Mouse (Mus musculus): ENCODE measurements around the gene Pnpla3. TPM values are rescaled to one million over a fixed set of nuclear protein-coding genes. Genes with fewer than 3 reads are reported as not detected.

Pnpla3 gene
- polyA plus RNA-seq, 1 experiment from 2014 or later = 0.26 TPM

DNA sequence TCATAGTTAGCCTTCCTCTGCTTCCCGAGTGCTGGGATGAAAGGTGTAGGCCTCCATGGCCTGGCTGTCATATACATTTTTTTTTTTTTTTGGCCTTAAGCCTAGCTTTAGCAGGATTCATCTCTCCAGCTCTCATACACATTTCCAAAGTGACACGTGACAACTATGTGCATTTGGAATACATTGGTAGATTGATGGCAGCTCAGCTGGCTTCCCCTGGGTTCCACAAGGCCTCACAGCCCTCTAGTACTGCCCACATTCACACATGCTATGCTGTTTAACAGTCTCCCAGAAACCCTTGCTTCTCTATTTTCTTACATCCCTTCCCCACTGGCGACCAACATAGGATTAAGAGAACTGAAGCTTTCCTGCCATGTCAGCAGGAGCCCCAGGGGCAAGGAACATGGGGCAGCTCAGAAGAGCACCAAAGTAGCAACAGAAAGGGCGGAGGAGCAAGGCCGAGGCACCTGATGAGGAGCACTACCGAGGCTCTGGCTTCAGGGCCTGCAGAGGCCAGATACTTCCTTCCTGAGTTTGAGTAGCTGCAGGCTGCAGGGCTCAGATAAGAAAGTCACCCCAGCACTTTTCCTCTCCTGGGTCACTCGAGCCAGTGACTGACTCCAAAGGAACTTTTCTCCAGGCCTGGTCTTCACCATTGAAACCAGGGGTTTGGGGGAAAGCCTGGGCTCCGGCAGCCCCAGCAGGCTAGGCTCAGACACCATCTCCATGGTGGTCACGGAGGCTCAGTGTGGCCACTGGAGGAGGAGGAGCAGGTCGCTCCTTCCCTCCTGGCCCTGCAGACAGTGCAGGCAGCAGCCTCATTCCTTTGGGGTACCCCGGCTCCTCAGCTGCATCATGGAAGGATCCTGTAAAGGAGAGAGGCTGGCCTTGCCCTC is 42.1 kb downstream of the Pnpla3 start:
- Histone ChIP-seq H3K9me3 (no peaks in the 10 kb centered on the region), H3K9ac (replicated peaks) (no peak overlapping the region), H3K27ac (no peak overlapping the region), H3K4me3 (replicated peaks) (no peak overlapping the region), H3K4me1 (replicated peaks) (peaks cover 25% of the 10 kb centered on the region), H3K4me2 (no peak overlapping the region), H3K36me3 (peaks cover 76% of the 10 kb centered on the region), H3K27me3 (no peaks in the 10 kb centered on the region)
- WGBS = 89% methylated on average over 11 of the region's 11 CpGs
- no peak for ATAC-seq (ENCODE audit: insufficient number of reproducible peaks, insufficient read depth, low FRiP score, low TSS enrichment, low read depth)

DNA sequence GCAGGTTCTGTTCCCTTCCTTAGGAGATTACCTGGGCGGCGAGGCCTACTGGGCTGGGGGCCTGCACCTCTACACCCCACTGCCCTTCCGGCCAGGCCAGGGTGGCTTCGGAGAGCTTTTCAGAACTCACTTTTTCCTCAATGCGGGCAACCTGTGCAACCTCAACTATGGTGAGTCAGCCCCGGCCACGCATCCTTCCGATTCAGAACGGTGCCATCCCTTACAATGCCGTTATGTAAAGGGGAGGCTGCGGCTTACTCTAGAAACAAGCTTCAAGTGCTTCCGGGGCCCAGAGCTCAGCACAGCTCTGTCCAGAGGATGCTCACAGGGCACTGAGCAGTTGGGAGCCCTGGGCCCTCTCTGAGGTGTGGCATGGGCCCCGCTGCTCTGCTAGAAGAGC is 42.8 kb downstream of the Pnpla3 start:
- Histone ChIP-seq H3K4me2 (no peak overlapping the region), H3K27ac (no peak overlapping the region), H3K4me3 (replicated peaks) (no peak overlapping the region), H3K4me1 (replicated peaks) (peaks cover 28% of the 10 kb centered on the region), H3K9me3 (no peaks in the 10 kb centered on the region), H3K9ac (replicated peaks) (no peak overlapping the region), H3K27me3 (no peaks in the 10 kb centered on the region), H3K36me3 (peaks cover 75% of the 10 kb centered on the region)
- no peak for ATAC-seq (ENCODE audit: insufficient number of reproducible peaks, insufficient read depth, low FRiP score, low TSS enrichment, low read depth)
- WGBS = 95% methylated on average over 13 of the region's 13 CpGs

DNA sequence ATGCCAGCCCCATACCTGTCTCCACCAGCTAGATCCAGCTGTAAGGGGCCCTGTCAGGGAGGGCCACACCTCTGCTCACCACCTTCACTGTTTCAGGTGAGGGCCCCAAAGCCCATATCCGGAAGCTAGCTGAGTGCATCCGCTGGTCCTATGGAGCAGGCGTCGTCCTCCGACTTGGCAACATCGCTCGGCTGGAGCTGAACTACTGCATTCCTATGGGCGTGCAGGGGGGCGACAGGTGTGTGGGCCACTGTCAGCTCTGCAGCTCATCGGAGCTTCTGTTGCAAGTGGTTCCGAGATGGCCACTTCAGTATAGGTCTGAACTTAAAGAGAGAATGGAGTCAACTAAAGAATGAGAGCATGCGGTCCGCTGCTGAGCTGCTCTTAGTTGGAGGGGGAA is 43.3 kb downstream of the Pnpla3 start:
- Histone ChIP-seq H3K36me3 (peaks cover 71% of the 10 kb centered on the region), H3K9me3 (no peaks in the 10 kb centered on the region), H3K9ac (replicated peaks) (no peak overlapping the region), H3K27me3 (no peaks in the 10 kb centered on the region), H3K4me2 (no peak overlapping the region), H3K27ac (no peak overlapping the region), H3K4me1 (replicated peaks) (peaks cover 33% of the 10 kb centered on the region), H3K4me3 (replicated peaks) (no peak overlapping the region)
- no peak for ATAC-seq (ENCODE audit: insufficient number of reproducible peaks, insufficient read depth, low FRiP score, low TSS enrichment, low read depth)
- WGBS = 87% methylated on average over 13 of the region's 13 CpGs

DNA sequence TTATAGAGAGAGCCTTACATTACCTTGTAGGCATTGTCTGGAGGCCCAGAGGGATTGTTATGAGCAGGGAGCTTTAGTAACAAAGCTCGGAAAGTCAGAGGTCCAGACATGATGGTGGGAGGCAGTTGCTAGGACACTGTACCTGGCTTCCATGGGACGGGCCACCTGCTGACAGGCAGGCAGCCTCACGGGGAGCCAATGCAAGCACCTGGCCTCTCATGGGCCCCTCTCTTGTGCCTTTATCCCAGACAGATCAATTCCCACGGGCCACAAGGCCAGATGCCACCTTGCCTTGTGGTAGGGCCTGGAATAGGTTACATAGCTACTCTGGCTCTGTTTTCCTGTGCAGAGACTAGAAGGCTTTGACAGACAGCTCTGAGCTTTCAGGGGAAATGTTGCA is 43.9 kb downstream of the Pnpla3 start:
- H3K36me3 ChIP-seq = peaks cover 65% of the 10 kb centered on the region
- WGBS = 72% methylated on average over 4 of the region's 4 CpGs
- no peak for ATAC-seq (ENCODE audit: insufficient number of reproducible peaks, insufficient read depth, low FRiP score, low TSS enrichment, low read depth)
- H3K27me3 ChIP-seq = no peaks in the 10 kb centered on the region
- H3K4me1 ChIP-seq (replicated peaks) = peaks cover 39% of the 10 kb centered on the region
- H3K27ac ChIP-seq = no peak overlapping the region
- H3K4me3 ChIP-seq (replicated peaks) = no peak overlapping the region
- no peak overlapping the region for H3K9ac ChIP-seq (replicated peaks)
- no peak overlapping the region for H3K4me2 ChIP-seq
- H3K9me3 ChIP-seq = no peaks in the 10 kb centered on the region

DNA sequence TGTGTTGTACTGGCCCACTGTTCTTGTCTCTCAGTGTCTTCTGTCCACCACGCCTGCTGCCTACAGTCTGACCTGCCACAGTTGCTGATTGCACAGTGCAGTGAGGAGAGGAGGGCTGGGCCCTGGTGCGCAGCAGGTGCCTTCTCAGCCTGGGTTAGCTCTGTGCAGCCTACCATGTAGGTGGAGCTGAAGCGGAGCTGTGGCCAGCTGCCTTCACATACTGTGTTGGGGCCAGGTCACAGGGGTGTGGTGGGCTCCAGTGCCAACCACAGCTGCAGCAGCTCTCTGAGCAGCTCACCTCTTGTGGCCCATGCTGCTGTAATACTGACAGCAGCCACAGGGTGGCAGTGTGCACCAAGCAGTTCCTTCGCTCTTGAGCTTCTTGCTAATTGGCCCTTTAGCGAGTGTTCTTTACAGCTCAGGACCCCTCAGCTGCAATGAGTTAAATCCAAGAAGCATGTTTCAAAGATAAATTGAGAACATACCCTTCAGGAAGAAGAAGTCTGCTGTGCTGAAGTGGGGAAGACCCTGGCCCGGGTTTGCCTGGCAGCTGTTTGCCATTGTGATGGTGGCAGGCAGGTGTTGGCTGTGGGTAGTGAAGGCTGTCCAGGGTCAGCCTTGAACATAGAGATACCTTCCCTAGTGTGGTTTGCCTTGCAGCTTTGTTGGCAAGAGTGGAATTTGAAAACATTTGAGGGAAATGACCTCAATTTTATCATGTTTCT is 44.6 kb downstream of the Pnpla3 start:
- ATAC-seq (ENCODE audit: insufficient number of reproducible peaks, insufficient read depth, low FRiP score, low TSS enrichment, low read depth) = 0 out of 2 replicates have a peak, but pooled peaks have one; percentile 17

DNA sequence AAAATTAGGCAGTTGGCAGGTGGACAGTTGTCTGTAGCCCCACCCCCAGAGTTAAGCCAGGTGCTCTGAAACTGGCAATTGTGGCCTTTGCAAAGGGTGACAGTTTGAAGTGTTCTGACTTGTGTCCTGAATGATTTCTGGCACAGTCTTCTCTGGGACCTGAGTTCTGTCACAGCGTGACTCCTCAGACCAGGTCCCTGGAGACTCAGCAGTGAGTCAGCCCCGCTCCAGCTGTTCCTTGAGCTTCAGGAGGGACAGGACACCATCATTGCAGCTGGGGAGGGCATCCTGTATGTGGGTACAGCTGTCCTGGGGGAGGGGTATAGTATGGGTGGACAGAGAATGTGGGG is 45.1 kb downstream of the Pnpla3 start:
- ATAC-seq (ENCODE audit: insufficient number of reproducible peaks, insufficient read depth, low FRiP score, low TSS enrichment, low read depth) = no peak
- no peak overlapping the region for H3K27ac ChIP-seq
- H3K4me2 ChIP-seq = no peak overlapping the region
- no peak overlapping the region for H3K9ac ChIP-seq (replicated peaks)
- WGBS = 85% methylated on average over 2 of the region's 2 CpGs
- peaks cover 53% of the 10 kb centered on the region for H3K36me3 ChIP-seq
- H3K9me3 ChIP-seq = no peaks in the 10 kb centered on the region
- no peaks in the 10 kb centered on the region for H3K27me3 ChIP-seq
- no peak overlapping the region for H3K4me3 ChIP-seq (replicated peaks)
- H3K4me1 ChIP-seq (replicated peaks) = peaks cover 51% of the 10 kb centered on the region

More for the DNA sequence above, 44.6 kb downstream of the Pnpla3 start:
- no peak overlapping the region for H3K4me3 ChIP-seq (replicated peaks)
- no peaks in the 10 kb centered on the region for H3K9me3 ChIP-seq
- no peaks in the 10 kb centered on the region for H3K27me3 ChIP-seq
- peaks cover 45% of the 10 kb centered on the region for H3K4me1 ChIP-seq (replicated peaks)
- WGBS = 35% methylated on average over 6 of the region's 6 CpGs
- no peak overlapping the region for H3K4me2 ChIP-seq
- H3K27ac ChIP-seq = no peak overlapping the region
- H3K36me3 ChIP-seq = peaks cover 58% of the 10 kb centered on the region
- no peak overlapping the region for H3K9ac ChIP-seq (replicated peaks)

DNA sequence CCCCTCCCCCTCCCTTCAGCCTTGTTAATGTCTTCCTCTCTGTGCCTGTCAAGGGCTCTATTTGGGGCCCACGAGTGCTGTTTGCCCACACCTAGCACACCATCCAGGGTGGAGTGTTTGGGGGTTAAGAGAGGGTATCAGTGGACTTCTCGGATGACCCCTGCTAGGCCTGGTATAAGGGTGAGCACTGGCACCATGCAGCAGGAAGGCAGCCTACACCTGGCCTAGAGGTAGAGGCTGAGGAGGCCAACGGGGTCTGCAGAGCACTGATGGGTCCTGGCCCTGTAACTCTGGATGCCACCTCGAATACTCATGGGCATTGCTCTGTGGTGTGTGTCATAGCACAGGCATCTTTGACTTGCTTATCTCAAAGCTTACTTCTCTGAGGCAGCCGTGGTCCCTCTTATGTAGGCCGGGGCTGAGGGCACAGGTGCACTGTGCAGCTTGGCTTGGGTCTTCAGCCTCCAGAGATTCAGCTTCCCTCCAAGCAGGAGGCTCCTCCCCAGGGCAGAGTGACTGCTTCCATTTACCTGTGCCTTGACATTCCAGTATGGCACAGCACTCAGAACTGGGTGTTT is 45.6 kb downstream of the Pnpla3 start:
- H3K9ac ChIP-seq (replicated peaks) = no peak overlapping the region
- H3K36me3 ChIP-seq = peaks cover 50% of the 10 kb centered on the region
- no peak overlapping the region for H3K4me2 ChIP-seq
- 89% methylated on average over 6 of the region's 6 CpGs for WGBS
- no peak overlapping the region for H3K27ac ChIP-seq
- H3K4me1 ChIP-seq (replicated peaks) = peaks cover 56% of the 10 kb centered on the region
- H3K27me3 ChIP-seq = no peaks in the 10 kb centered on the region
- H3K9me3 ChIP-seq = no peaks in the 10 kb centered on the region
- H3K4me3 ChIP-seq (replicated peaks) = no peak overlapping the region
- ATAC-seq (ENCODE audit: insufficient number of reproducible peaks, insufficient read depth, low FRiP score, low TSS enrichment, low read depth) = no peak

DNA sequence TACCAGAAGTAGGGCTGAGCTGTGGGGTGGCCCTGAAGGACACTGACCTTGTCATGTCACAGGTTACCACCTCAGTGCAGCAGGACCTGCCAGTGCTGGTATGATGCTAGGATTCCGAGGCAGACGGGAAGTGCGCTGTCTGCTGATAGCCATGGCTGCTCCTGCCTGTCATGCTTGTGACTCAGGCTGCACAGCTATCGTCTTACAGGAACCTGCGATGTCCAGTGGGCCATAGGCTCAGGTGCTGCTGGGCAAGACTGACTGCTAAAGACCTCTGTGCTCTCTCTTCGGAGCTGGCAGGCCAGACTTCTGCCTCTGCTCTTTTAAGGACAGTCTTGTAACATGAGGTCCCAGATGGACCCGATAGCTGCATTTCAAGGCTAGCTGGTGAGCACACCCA is 46.8 kb downstream of the Pnpla3 start:
- Histone ChIP-seq H3K9ac (replicated peaks) (no peak overlapping the region), H3K4me2 (no peak overlapping the region), H3K9me3 (no peaks in the 10 kb centered on the region), H3K36me3 (peaks cover 40% of the 10 kb centered on the region), H3K27ac (no peak overlapping the region), H3K27me3 (no peaks in the 10 kb centered on the region), H3K4me1 (replicated peaks) (peaks cover 68% of the 10 kb centered on the region), H3K4me3 (replicated peaks) (no peak overlapping the region)
- 69% methylated on average over 7 of the region's 7 CpGs for WGBS
- no peak for ATAC-seq (ENCODE audit: insufficient number of reproducible peaks, insufficient read depth, low FRiP score, low TSS enrichment, low read depth)

DNA sequence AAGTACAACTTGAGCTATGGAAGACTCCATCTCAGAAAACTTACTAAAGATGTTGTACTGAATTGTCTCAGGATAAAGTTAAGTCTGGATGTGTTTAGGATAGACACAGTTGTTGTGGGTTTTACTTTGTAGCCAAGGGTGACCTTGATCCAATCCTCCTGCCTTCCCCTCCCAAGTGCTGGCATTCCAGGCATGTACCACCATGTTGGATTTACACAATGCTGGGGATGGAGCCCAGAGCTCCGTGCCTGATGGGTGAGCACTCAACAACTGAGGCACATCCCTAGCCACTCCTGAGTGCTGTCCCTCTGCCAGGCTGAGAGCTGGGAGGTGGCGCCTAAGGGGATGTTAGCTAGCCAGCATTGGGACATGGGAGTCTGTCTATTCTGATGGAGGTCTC is 47.6 kb downstream of the Pnpla3 start:
- no peak for ATAC-seq (ENCODE audit: insufficient number of reproducible peaks, insufficient read depth, low FRiP score, low TSS enrichment, low read depth)
- H3K9me3 ChIP-seq = no peaks in the 10 kb centered on the region
- H3K4me2 ChIP-seq = no peak overlapping the region
- peaks cover 32% of the 10 kb centered on the region for H3K36me3 ChIP-seq
- H3K4me1 ChIP-seq (replicated peaks) = peaks cover 72% of the 10 kb centered on the region
- no peak overlapping the region for H3K27ac ChIP-seq
- H3K9ac ChIP-seq (replicated peaks) = no peak overlapping the region
- no peak overlapping the region for H3K4me3 ChIP-seq (replicated peaks)
- H3K27me3 ChIP-seq = no peaks in the 10 kb centered on the region
- WGBS = 89% methylated on average over 2 of the region's 2 CpGs

DNA sequence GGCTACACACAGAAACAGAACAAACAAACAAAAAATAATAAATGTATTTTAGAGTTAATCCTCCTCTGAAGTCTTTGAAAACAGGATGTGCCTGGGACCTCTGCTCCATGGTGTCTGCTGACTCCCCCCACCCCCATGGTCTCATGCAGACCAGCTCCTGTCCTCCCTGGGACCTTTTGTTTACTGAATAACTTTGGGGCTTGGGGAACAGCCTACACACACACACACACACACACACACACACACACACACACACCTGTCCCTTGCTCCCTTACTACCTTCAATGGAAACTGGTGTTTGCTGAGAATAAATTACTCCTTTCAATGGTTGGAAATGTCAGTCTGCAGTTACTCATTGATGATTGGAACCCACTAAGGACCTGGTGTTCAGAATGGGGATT is 48.4 kb downstream of the Pnpla3 start:
- H3K27ac ChIP-seq = peak overlapping the region; percentile 50
- no peak overlapping the region for H3K4me3 ChIP-seq (replicated peaks)
- ATAC-seq (ENCODE audit: insufficient number of reproducible peaks, insufficient read depth, low FRiP score, low TSS enrichment, low read depth) = no peak
- peaks cover 24% of the 10 kb centered on the region for H3K36me3 ChIP-seq
- no peak overlapping the region for H3K9ac ChIP-seq (replicated peaks)
- no peaks in the 10 kb centered on the region for H3K27me3 ChIP-seq
- H3K4me2 ChIP-seq = no peak overlapping the region
- peaks cover 72% of the 10 kb centered on the region for H3K4me1 ChIP-seq (replicated peaks)
- no peaks in the 10 kb centered on the region for H3K9me3 ChIP-seq

DNA sequence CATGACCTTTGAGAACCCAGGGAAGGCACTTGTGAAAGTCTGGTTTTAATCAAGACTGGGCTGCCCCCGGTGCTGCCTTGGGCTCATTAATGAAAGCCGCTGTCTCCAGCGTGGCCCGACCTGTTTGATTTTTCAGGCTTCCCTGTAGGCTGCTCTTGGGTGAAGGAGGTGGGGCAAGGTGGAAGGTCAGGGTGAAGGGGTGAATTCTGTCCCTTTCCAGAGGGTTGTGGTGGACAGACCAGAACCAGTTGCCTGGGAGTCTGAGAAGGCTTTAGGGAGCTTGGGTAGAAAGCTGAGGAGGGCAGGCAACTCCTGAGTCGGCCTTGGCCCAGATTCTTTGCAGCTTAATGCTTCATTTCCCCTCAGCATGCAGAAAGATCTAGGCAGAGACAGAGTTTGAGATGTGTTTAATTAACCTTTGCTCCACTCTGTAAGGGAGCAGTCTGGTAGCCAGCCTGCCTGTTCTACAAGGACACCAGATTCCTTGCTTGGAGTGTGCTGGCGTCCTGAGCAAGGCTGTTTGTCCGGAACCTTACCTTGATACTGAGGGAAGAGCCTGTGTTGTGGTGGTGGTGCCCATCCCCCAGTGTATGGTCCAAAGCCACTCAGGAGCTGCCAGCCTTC is 48.9 kb downstream of the Pnpla3 start:
- H3K36me3 ChIP-seq = peaks cover 19% of the 10 kb centered on the region
- H3K4me3 ChIP-seq (replicated peaks) = no peak overlapping the region
- peak overlapping the region; percentile 42; the same call in 1 of the 2 replicates for H3K27ac ChIP-seq
- 10% methylated on average over 7 of the region's 7 CpGs for WGBS
- H3K4me1 ChIP-seq (replicated peaks) = peaks cover 72% of the 10 kb centered on the region
- ATAC-seq (ENCODE audit: insufficient number of reproducible peaks, insufficient read depth, low FRiP score, low TSS enrichment, low read depth) = no peak
- no peaks in the 10 kb centered on the region for H3K9me3 ChIP-seq
- no peaks in the 10 kb centered on the region for H3K27me3 ChIP-seq
- H3K4me2 ChIP-seq = no peak overlapping the region
- H3K9ac ChIP-seq (replicated peaks) = no peak overlapping the region
